Mouse (Mus musculus): ENCODE results near the gene Mpst. TPM values are rescaled to one million over a fixed set of nuclear protein-coding genes. Genes with fewer than 3 reads are reported as not detected.

Mpst gene
- polyA plus RNA-seq, 1 experiment from 2014 or later = 2.4 TPM

DNA sequence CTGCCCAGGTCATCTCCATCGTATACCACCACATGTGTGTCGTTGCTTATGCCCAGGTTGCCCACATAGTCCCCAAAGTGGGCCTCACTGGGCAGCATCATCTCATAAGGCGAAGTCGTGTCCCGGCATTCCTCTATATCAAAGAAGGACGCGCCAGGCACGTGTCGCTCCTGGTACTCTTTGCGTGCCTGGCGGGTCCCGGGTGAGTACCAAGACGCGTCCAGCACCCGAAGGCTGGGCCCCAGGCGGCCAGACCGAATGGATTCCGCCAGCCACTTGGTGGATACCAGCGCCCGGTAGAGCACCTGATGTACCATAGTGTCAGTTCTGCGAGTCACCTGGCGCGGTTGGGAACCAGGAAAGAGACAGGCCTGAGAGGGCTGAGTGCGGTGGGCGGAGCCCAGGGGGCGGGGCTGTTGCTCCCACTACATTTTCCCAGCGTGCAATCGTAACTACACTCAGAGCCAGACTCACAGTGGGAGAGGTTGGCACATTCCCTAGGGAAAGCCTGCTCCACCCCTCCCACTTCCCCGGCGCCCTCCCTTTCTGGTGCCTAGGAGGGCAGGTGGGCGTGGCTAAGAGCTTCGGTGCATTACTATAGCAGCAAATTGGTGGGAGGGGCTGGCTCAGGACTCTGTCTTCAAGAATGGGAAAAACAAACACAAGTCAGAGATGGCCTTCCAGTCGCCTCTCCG is 552 bp upstream of the Mpst start, which contains the start of gene Tst:
Gene Tst, minus strand, starts transcription at position 391 of the 695 bp plus-strand sequence.
- H3K4me1 ChIP-seq = peaks cover 62% of the 10 kb centered on the region
- H3K4me3 ChIP-seq = peak within 1 kb of the TSS; percentile 63
- peak within 1 kb of the TSS; percentile 57 for H3K9ac ChIP-seq
- 3% methylated on average over 34 of the region's 34 CpGs for WGBS
- H3K36me3 ChIP-seq = no peaks in the 10 kb centered on the region
- H3K27me3 ChIP-seq = peaks cover 32% of the 10 kb centered on the region
- peak; percentile 71 for ATAC-seq (ENCODE audit: insufficient number of reproducible peaks, low FRiP score, low TSS enrichment, low read depth)
- peak within 1 kb of the TSS; percentile 91 for H3K4me2 ChIP-seq
- H3K9me3 ChIP-seq = no peaks in the 10 kb centered on the region
- peak within 1 kb of the TSS; percentile 93 for H3K27ac ChIP-seq

DNA sequence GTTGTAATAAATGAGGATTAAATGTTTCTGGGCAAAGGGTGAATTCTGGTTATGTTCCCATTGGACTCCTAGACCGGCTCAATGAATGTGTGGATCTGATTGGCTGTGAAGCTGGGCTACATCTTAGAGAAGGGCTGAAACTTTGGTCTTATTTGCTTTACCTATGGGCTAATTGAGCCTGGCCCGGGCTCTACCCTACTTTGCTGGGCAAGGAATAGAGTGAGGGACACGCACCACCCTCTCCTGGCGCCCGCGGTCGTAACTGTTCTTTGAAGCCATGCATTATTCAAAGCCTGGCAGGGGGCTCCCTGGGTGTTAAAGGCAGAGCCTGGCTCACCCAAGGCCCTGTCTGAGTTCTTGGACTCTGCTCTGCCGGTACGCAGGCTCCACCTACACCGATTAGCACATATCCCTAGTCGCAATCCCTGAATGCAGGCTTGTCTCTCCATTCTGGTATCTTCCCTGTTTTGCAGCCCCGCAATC is 3.4 kb downstream of the Mpst start:
- H3K9ac ChIP-seq = no peak overlapping the region
- H3K27ac ChIP-seq = no peak overlapping the region

DNA sequence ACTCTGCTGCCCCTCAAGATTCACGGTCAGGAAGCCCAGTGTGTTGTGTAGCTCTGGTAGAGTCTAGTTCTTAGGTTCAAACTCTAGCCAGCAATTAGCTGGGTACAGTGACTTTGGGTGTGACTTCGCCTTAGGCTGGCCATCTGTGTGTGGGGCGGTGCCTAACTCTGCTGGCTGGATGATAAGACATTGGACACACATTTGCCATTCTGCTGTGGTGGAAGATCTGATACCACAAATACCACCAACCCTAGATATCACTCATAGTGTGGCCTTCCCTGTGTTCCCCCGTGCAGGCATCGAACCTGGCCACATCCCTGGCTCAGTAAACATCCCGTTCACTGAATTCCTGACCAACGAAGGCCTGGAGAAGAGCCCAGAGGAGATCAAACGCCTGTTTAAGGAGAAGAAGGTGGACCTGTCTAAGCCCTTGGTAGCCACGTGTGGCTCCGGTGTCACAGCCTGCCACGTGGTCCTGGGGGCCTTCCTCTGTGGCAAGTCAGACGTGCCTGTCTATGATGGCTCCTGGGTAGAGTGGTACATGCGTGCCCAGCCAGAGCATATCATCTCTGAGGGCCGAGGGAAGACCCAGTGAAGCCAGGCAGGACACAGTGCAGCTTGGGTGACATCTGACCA is 7.0 kb downstream of the Mpst start:
- Histone ChIP-seq H3K27ac (no peak overlapping the region), H3K4me3 (no peak overlapping the region), H3K9me3 (no peaks in the 10 kb centered on the region), H3K4me2 (no peak overlapping the region), H3K9ac (no peak overlapping the region), H3K27me3 (peaks cover 38% of the 10 kb centered on the region), H3K36me3 (peaks cover 3% of the 10 kb centered on the region; the same call in 1 of the 2 replicates), H3K4me1 (peaks cover 10% of the 10 kb centered on the region)
- WGBS = 86% methylated on average over 14 of the region's 14 CpGs
- ATAC-seq (ENCODE audit: insufficient number of reproducible peaks, low FRiP score, low TSS enrichment, low read depth) = no peak

More for the DNA sequence above, 3.4 kb downstream of the Mpst start:
- Histone ChIP-seq H3K4me3 (peak overlapping the region; percentile 23), H3K4me2 (peak overlapping the region; percentile 37), H3K9me3 (no peaks in the 10 kb centered on the region), H3K36me3 (peaks cover 3% of the 10 kb centered on the region; the same call in 1 of the 2 replicates), H3K27me3 (peaks cover 45% of the 10 kb centered on the region), H3K4me1 (peaks cover 30% of the 10 kb centered on the region)
- 22% methylated on average over 12 of the region's 12 CpGs for WGBS
- no peak for ATAC-seq (ENCODE audit: insufficient number of reproducible peaks, low FRiP score, low TSS enrichment, low read depth)

DNA sequence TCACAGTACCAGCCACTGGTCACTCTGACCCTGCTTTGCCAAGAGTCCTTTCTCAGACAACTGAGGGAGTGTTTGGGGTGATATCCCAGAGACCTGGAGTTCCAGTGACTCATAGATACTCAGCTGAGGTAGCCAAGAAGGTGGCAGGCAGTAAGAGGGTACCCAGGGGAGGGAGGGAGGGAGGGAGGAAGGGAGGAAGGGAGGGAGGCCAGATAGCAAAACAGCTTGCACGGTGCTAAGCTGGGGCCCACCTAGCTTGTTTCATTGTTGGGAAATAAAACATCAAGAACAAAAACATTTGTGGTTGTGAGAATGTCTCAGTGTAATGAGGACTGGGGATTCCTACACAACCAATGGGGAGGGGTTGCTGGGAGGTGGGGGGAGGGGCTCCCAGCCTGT is 7.5 kb downstream of the Mpst start:
- no peak overlapping the region for H3K27ac ChIP-seq
- ATAC-seq (ENCODE audit: insufficient number of reproducible peaks, low FRiP score, low TSS enrichment, low read depth) = no peak
- 47% methylated on average over 1 of the region's 1 CpGs for WGBS
- H3K9ac ChIP-seq = no peak overlapping the region
- peaks cover 10% of the 10 kb centered on the region for H3K4me1 ChIP-seq
- H3K27me3 ChIP-seq = peaks cover 33% of the 10 kb centered on the region
- H3K36me3 ChIP-seq = peaks cover 3% of the 10 kb centered on the region; the same call in 1 of the 2 replicates
- H3K9me3 ChIP-seq = no peaks in the 10 kb centered on the region
- H3K4me2 ChIP-seq = no peak overlapping the region
- H3K4me3 ChIP-seq = no peak overlapping the region

GRCm38 (mm10) chr15:78414157-78414556 is 7.9 kb downstream of the Mpst start:
- Histone ChIP-seq H3K4me1 (peaks cover 10% of the 10 kb centered on the region), H3K27ac (no peak overlapping the region), H3K9ac (no peak overlapping the region), H3K27me3 (peaks cover 28% of the 10 kb centered on the region), H3K9me3 (no peaks in the 10 kb centered on the region), H3K4me3 (no peak overlapping the region), H3K36me3 (peaks cover 3% of the 10 kb centered on the region; the same call in 1 of the 2 replicates), H3K4me2 (no peak overlapping the region)
- 89% methylated on average over 8 of the region's 8 CpGs for WGBS
- no peak for ATAC-seq (ENCODE audit: insufficient number of reproducible peaks, low FRiP score, low TSS enrichment, low read depth)

- H3K9ac ChIP-seq = no peak overlapping the region
- H3K36me3 ChIP-seq = peaks cover 3% of the 10 kb centered on the region; the same call in 1 of the 2 replicates
- no peaks in the 10 kb centered on the region for H3K9me3 ChIP-seq
- no peak overlapping the region for H3K4me2 ChIP-seq
- 48% methylated on average over 4 of the region's 4 CpGs for WGBS
- no peak overlapping the region for H3K4me3 ChIP-seq
- H3K27me3 ChIP-seq = peaks cover 3% of the 10 kb centered on the region; the same call in 1 of the 2 replicates
- no peak for ATAC-seq (ENCODE audit: insufficient number of reproducible peaks, low FRiP score, low TSS enrichment, low read depth)
- H3K27ac ChIP-seq = no peak overlapping the region
- no peaks in the 10 kb centered on the region for H3K4me1 ChIP-seq
These were observed 10.7 kb downstream of the Mpst start for GRCm38 (mm10) chr15:78416937-78417336.

DNA sequence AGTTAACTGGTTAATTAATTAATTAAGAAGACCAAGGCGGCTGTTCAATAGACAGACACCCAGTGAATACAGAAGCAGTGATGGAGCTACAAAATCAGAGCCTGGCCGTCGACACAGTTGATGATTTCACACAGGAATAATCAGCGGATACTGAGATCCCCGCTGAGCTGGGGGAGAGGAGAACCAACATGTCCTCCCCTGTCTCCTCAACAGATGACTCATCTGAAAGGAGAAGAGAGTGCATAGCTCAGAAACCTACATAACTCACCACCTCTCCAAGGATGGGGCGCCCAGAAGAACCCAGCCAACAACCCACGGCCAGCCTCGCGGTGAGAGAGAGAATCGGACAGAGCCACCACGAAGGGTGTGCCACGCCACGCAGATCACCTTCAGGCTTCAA is 14.2 kb downstream of the Mpst start:
- no peak overlapping the region for H3K4me3 ChIP-seq
- H3K4me1 ChIP-seq = 0 out of 2 replicates have a peak, but pooled peaks cover 3% of the 10 kb centered on the region
- H3K4me2 ChIP-seq = no peak overlapping the region
- peaks cover 11% of the 10 kb centered on the region; the same call in 1 of the 2 replicates for H3K27me3 ChIP-seq
- no peaks in the 10 kb centered on the region for H3K36me3 ChIP-seq
- H3K9ac ChIP-seq = no peak overlapping the region
- no peaks in the 10 kb centered on the region for H3K9me3 ChIP-seq
- no peak overlapping the region for H3K27ac ChIP-seq
- 82% methylated on average over 13 of the region's 13 CpGs for WGBS
- no peak for ATAC-seq (ENCODE audit: insufficient number of reproducible peaks, low FRiP score, low TSS enrichment, low read depth)

GRCm38 (mm10) chr15:78422046-78422956 is 16.1 kb downstream of the Mpst start:
- H3K4me3 ChIP-seq = no peak overlapping the region
- no peak overlapping the region for H3K27ac ChIP-seq
- H3K4me2 ChIP-seq = no peak overlapping the region
- H3K9ac ChIP-seq = no peak overlapping the region
- H3K27me3 ChIP-seq = peaks cover 11% of the 10 kb centered on the region; the same call in 1 of the 2 replicates
- no peaks in the 10 kb centered on the region for H3K36me3 ChIP-seq
- WGBS = 15% methylated on average over 16 of the region's 16 CpGs
- 0 out of 2 replicates have a peak, but pooled peaks cover 3% of the 10 kb centered on the region for H3K4me1 ChIP-seq
- no peaks in the 10 kb centered on the region for H3K9me3 ChIP-seq
- ATAC-seq (ENCODE audit: insufficient number of reproducible peaks, low FRiP score, low TSS enrichment, low read depth) = 0 out of 2 replicates have a peak, but pooled peaks have one; percentile 52

DNA sequence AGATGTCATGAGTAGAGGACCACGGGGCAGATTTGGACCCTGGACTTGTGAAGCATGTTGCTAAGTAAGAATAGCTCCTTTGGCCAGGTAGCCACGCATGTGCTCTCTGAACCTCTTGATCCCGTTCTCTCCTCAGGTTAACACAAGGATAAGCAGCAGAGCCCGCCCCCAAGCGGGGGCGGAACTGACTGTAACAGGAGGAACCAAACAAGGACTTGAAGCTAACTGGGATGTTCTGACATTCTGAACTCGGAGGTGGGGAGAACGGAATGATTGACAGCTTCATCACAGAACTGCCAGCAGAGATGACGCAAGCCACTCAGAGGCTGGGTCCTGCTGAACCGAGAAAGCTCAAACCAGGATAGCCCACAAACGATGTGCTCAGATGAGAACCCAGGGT is 18.3 kb downstream of the Mpst start:
- Histone ChIP-seq H3K9me3 (no peaks in the 10 kb centered on the region), H3K36me3 (no peaks in the 10 kb centered on the region), H3K9ac (no peak overlapping the region), H3K4me3 (no peak overlapping the region), H3K4me2 (no peak overlapping the region), H3K27ac (no peak overlapping the region), H3K27me3 (peaks cover 11% of the 10 kb centered on the region; the same call in 1 of the 2 replicates), H3K4me1 (peaks cover 11% of the 10 kb centered on the region)
- no peak for ATAC-seq (ENCODE audit: insufficient number of reproducible peaks, low FRiP score, low TSS enrichment, low read depth)
- WGBS = 24% methylated on average over 11 of the region's 11 CpGs

DNA sequence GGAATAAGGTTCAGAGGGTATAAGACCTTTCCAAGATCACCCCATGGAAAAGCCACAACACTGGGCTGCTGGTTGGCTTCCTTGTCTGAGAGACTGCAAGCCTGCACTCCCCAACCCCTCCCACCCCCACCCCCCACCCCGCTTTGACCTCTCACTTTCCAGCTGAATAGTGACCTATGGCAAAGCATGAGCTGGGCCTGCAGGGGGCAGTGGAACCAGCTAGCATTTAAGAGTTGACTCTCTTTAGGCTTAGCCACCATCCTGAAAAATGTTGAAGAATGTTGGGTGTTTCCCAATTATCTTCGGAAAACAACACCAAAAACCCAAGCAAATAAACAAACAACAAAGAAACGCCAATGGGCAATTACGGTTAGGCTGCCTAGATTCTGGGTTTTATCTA is 19.0 kb downstream of the Mpst start:
- H3K9ac ChIP-seq = no peak overlapping the region
- ATAC-seq (ENCODE audit: insufficient number of reproducible peaks, low FRiP score, low TSS enrichment, low read depth) = no peak
- WGBS = 61% methylated on average over 4 of the region's 4 CpGs
- no peak overlapping the region for H3K27ac ChIP-seq
- H3K27me3 ChIP-seq = peaks cover 11% of the 10 kb centered on the region; the same call in 1 of the 2 replicates
- H3K4me2 ChIP-seq = no peak overlapping the region
- H3K4me1 ChIP-seq = peaks cover 19% of the 10 kb centered on the region
- no peaks in the 10 kb centered on the region for H3K9me3 ChIP-seq
- H3K4me3 ChIP-seq = no peak overlapping the region
- no peaks in the 10 kb centered on the region for H3K36me3 ChIP-seq

DNA sequence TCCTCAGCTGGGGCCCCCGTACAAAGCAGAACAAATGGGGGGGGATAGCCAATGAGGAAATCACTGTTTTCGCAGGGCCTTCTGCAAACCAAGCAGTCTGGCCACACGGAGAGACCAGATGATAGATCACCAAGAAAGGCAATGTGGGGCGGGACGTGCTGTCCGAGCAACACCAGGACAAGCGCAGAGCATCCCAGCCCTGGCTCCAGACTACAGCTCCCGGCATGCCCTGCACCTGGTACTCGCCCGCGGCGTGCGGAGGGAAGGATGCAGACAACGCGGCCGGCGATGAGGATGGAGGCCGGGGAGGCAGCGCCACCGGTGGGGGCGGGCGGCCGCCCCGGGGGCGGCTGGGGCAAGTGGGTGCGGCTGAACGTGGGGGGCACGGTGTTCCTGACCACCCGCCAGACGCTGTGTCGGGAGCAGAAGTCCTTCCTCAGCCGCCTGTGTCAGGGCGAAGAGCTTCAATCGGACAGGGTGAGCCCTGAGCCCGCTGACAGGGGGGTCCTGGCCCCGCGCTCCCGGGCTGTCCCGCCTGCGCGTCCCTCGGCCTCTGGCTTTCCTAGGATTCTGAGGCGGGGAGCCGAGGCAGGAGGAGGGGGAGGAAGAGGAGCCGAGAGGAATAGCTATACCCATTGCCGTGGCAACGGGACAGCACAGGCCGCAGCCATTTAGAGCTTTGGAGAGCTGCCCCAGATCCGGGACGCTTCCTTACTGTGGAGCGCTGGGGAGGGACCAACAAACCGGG is 22.3 kb downstream of the Mpst start, which contains the start of gene Kctd17:
Gene Kctd17, plus strand, starts transcription at position 174 of the 748 bp plus-strand sequence.
- Histone ChIP-seq H3K9me3 (no peaks in the 10 kb centered on the region), H3K36me3 (peaks cover 21% of the 10 kb centered on the region), H3K4me2 (peak within 1 kb of the TSS; percentile 80), H3K27me3 (peaks cover 8% of the 10 kb centered on the region; the same call in 1 of the 2 replicates), H3K27ac (peak within 1 kb of the TSS; percentile 63), H3K4me1 (peaks cover 19% of the 10 kb centered on the region), H3K4me3 (peak within 1 kb of the TSS; percentile 68), H3K9ac (peak within 1 kb of the TSS; percentile 76)
- WGBS = under 1% methylated on average over 52 of the region's 52 CpGs
- peak; percentile 80 for ATAC-seq (ENCODE audit: insufficient number of reproducible peaks, low FRiP score, low TSS enrichment, low read depth)
